Mouse (Mus musculus) heart, postnatal 0 days (tissue): ENCODE results near the gene Palm. TPM values are rescaled to one million over a fixed set of nuclear protein-coding genes. Genes with fewer than 3 reads are reported as not detected.

Experiments
- ATAC-seq: fragments of 200-750 bp; cut with Nextera tagmentation; 2 replicates; pipeline ENCODE4 v1.8.0; 2017; ENCODE audit warnings: low read depth, moderate number of reproducible peaks, moderate library complexity; ENCODE audit not compliant: insufficient read depth
- DNase-seq: peaks from one replicate; pipeline ENCODE4 v3.0.0-alpha.2; 2016; ENCODE audit warnings: low spot score
- H3K27ac ChIP-seq: fragments of 300-500 bp; sonication (generic); 2 replicates; pipeline ENCODE4 v1.5.1; 2014; ENCODE audit warnings: low read depth, mild to moderate bottlenecking
- H3K27me3 ChIP-seq: fragments of 300-500 bp; sonication (generic); 2 replicates; pipeline ENCODE4 v1.6.1; 2014; ENCODE audit warnings: low read length, mixed read lengths; ENCODE audit not compliant: control insufficient read depth, insufficient read depth
- H3K36me3 ChIP-seq: fragments of 300-500 bp; sonication (generic); replicated peaks from 2 replicates; pipeline ENCODE4 v1.6.1; 2014; ENCODE audit warnings: low read length, mixed read lengths; ENCODE audit not compliant: control insufficient read depth, insufficient read depth
- H3K4me1 ChIP-seq: fragments of 300-500 bp; sonication (generic); 2 replicates; pipeline ENCODE4 v1.6.1; 2014; ENCODE audit warnings: antibody characterized with exemption; ENCODE audit not compliant: control insufficient read depth, insufficient read depth
- H3K4me2 ChIP-seq: fragments of 300-500 bp; sonication (generic); 2 replicates; pipeline ENCODE4 v1.6.1; 2014; ENCODE audit warnings: low read depth, mild to moderate bottlenecking, low read length, moderate library complexity
- H3K4me3 ChIP-seq: fragments of 300-500 bp; sonication (generic); 2 replicates; pipeline ENCODE4 v1.5.1; 2014; ENCODE audit warnings: low read depth, low read length
- H3K9ac ChIP-seq: fragments of 300-500 bp; sonication (generic); replicated peaks from 2 replicates; pipeline ENCODE4 v1.6.1; 2014; ENCODE audit warnings: low read depth, low read length, mixed read lengths
- H3K9me3 ChIP-seq: fragments of 300-500 bp; sonication (generic); replicated peaks from 2 replicates; pipeline ENCODE4 v1.6.1; 2016; ENCODE audit warnings: low read length; ENCODE audit not compliant: control insufficient read depth
- CTCF ChIP-seq: IDR thresholded peaks from 2 replicates; pipeline ENCODE4 v1.5.1; 2016; ENCODE audit warnings: antibody characterized with exemption, control low read depth, low read depth
- EP300 ChIP-seq: IDR thresholded peaks from 2 replicates; pipeline ENCODE4 v1.6.1; 2016; ENCODE audit warnings: antibody characterized with exemption, low read depth
- WGBS: fragments of 180-500 bp; shearing (Covaris S2); extraction: QIAGEN DNeasy Blood & Tissue Kit; methylation state at CpG from one replicate; pipeline ENCODE4 v1.1.7; 2014; 5-methylcytosine and 5-hydroxymethylcytosine counted together
- polyA plus RNA-seq: library from polyadenylated mRNA; unstranded; fragments of >200 nt; fragmentation: Nextera tagmentation; extraction: Ambion mirVana; gene quantifications from 2 replicates; pipeline ENCODE4 v1.2.1, GENCODE M21; 2015
- total RNA-seq: library from RNA; depleted of rRNA; stranded (reverse); fragments of >200 nt; gene quantifications from 2 replicates; pipeline ENCODE4 v1.2.3, GENCODE M21; 2014; ENCODE audit warnings: low replicate concordance

Palm gene
- total and polyA plus RNA-seq, 2 experiments from 2014 or later: 44.0 to 52.3 TPM

GRCm38 (mm10) chr10:79760603-79761143, 32.7 kb upstream of the Palm start:
- Histone ChIP-seq H3K4me2 (no peak overlapping the region), H3K9ac (no peak overlapping the region), H3K4me1 (peaks cover 25% of the 10 kb centered on the region; the same call in 1 of the 2 replicates), H3K36me3 (peaks cover 49% of the 10 kb centered on the region), H3K4me3 (no peak overlapping the region), H3K27ac (no peak overlapping the region), H3K27me3 (no peaks in the 10 kb centered on the region), H3K9me3 (no peaks in the 10 kb centered on the region)
- ATAC-seq: no peak
- 89% methylated on average over 11 of the region's 11 CpGs for WGBS
- TF ChIP-seq EP300 (no peak), CTCF (no peak)
- no peak for DNase-seq

GRCm38 (mm10) chr10:79762875-79763274, 30.5 kb upstream of the Palm start:
- Histone ChIP-seq H3K27ac (no peak overlapping the region), H3K4me1 (peaks cover 31% of the 10 kb centered on the region), H3K4me2 (no peak overlapping the region), H3K27me3 (no peaks in the 10 kb centered on the region), H3K4me3 (no peak overlapping the region), H3K9ac (no peak overlapping the region), H3K36me3 (peaks cover 36% of the 10 kb centered on the region), H3K9me3 (no peaks in the 10 kb centered on the region)
- DNase-seq (no peak), ATAC-seq (no peak)
- TF ChIP-seq EP300 (no peak), CTCF (no peak)
- 78% methylated on average over 3 of the region's 3 CpGs for WGBS

- Histone ChIP-seq H3K36me3 (peaks cover 22% of the 10 kb centered on the region), H3K4me2 (no peak overlapping the region), H3K4me1 (peaks cover 31% of the 10 kb centered on the region), H3K4me3 (no peak overlapping the region), H3K9ac (peak overlapping the region; percentile 9; the same call in 1 of the 2 replicates), H3K27ac (peak overlapping the region; percentile 18; the same call in 1 of the 2 replicates), H3K27me3 (no peaks in the 10 kb centered on the region), H3K9me3 (no peaks in the 10 kb centered on the region)
- 47% methylated on average over 7 of the region's 7 CpGs for WGBS
- no peak for TF ChIP-seq EP300
- no peak for TF ChIP-seq CTCF
- DNase-seq (no peak), ATAC-seq (no peak)
These were observed 29.1 kb upstream of the Palm start for GRCm38 (mm10) chr10:79764234-79764633.

- Histone ChIP-seq H3K9me3 (no peaks in the 10 kb centered on the region), H3K9ac (peak overlapping the region; percentile 87), H3K27me3 (no peaks in the 10 kb centered on the region), H3K4me3 (no peak overlapping the region), H3K4me2 (peak overlapping the region; percentile 77; the same call in 1 of the 2 replicates), H3K36me3 (peaks cover 20% of the 10 kb centered on the region), H3K27ac (no peak overlapping the region), H3K4me1 (peaks cover 31% of the 10 kb centered on the region)
- TF ChIP-seq EP300 (no peak), CTCF (no peak)
- no peak for ATAC-seq
- no peak for DNase-seq
- WGBS: 79% methylated on average over 2 of the region's 2 CpGs
These were observed 28.1 kb upstream of the Palm start for GRCm38 (mm10) chr10:79765228-79765745.

- DNase-seq: no peak
- 6% methylated on average over 15 of the region's 16 CpGs for WGBS
- H3K27ac ChIP-seq: peak overlapping the region; percentile 91
These were observed 27.3 kb upstream of the Palm start for GRCm38 (mm10) chr10:79766001-79766507.

More at GRCm38 (mm10) chr10:79766001-79766507, 27.3 kb upstream of the Palm start:
- H3K4me2 ChIP-seq: peak overlapping the region; percentile 77
- H3K9me3 ChIP-seq: no peaks in the 10 kb centered on the region
- TF ChIP-seq CTCF: no peak
- TF ChIP-seq EP300: no peak
- H3K36me3 ChIP-seq: peaks cover 13% of the 10 kb centered on the region
- peak overlapping the region; percentile 87 for H3K9ac ChIP-seq
- no peaks in the 10 kb centered on the region for H3K27me3 ChIP-seq
- ATAC-seq: no peak
- peak overlapping the region; percentile 88 for H3K4me3 ChIP-seq
- peaks cover 31% of the 10 kb centered on the region for H3K4me1 ChIP-seq
